Mouse (Mus musculus) intestine, postnatal 0 days (tissue): ENCODE measurements around the gene Gm10663. TPM values are rescaled to one million over a fixed set of nuclear protein-coding genes. Genes with fewer than 3 reads are reported as not detected.

Experiments used
- ATAC-seq: fragments of 200-750 bp; cut with Nextera tagmentation; 2 replicates; pipeline ENCODE4 v1.8.0; 2017; ENCODE audit warnings: mild to moderate bottlenecking, moderate TSS enrichment, moderate library complexity
- H3K27ac ChIP-seq: fragments of 300-500 bp; sonication (generic); 2 replicates; pipeline ENCODE4 v1.5.1; 2014; ENCODE audit warnings: mild to moderate bottlenecking, low read depth, low read length, moderate library complexity
- H3K27me3 ChIP-seq: fragments of 300-500 bp; sonication (generic); replicated peaks from 2 replicates; pipeline ENCODE4 v1.6.1; 2014; ENCODE audit warnings: low read length, mixed read lengths; ENCODE audit not compliant: control insufficient read depth, insufficient read depth
- H3K36me3 ChIP-seq: fragments of 300-500 bp; sonication (generic); 2 replicates; pipeline ENCODE4 v1.6.1; 2014; ENCODE audit warnings: mild to moderate bottlenecking, moderate library complexity; ENCODE audit not compliant: control insufficient read depth, insufficient read depth
- H3K4me1 ChIP-seq: fragments of 300-500 bp; sonication (generic); replicated peaks from 2 replicates; pipeline ENCODE4 v1.6.1; 2014; ENCODE audit warnings: antibody characterized with exemption, low read length, mixed read lengths; ENCODE audit not compliant: control insufficient read depth, insufficient read depth
- H3K4me2 ChIP-seq: fragments of 300-500 bp; sonication (generic); replicated peaks from 2 replicates; pipeline ENCODE4 v1.6.1; 2014; ENCODE audit warnings: low read depth, mild to moderate bottlenecking, moderate library complexity
- H3K4me3 ChIP-seq: fragments of 300-500 bp; sonication (generic); 2 replicates; pipeline ENCODE4 v1.5.1; 2014; ENCODE audit warnings: low read depth, low read length
- H3K9ac ChIP-seq: fragments of 300-500 bp; sonication (generic); 2 replicates; pipeline ENCODE4 v1.6.1; 2014; ENCODE audit warnings: mild to moderate bottlenecking, low read depth, low read length
- H3K9me3 ChIP-seq: fragments of 300-500 bp; sonication (generic); 2 replicates; pipeline ENCODE4 v1.6.1; 2016; ENCODE audit warnings: mixed run types; ENCODE audit not compliant: control insufficient read depth
- CTCF ChIP-seq: sonication (generic); IDR thresholded peaks from 2 replicates; pipeline ENCODE4 v1.5.1; 2016; ENCODE audit warnings: low read depth, mild to moderate bottlenecking, control low read depth, antibody characterized with exemption, moderate library complexity
- WGBS: fragments of 180-500 bp; shearing (Covaris S2); extraction: QIAGEN DNeasy Blood & Tissue Kit; methylation state at CpG from one replicate; pipeline ENCODE4 v1.1.7; 2014; 5-methylcytosine and 5-hydroxymethylcytosine counted together
- polyA plus RNA-seq: library from polyadenylated mRNA; unstranded; fragments of >200 nt; fragmentation: Nextera tagmentation; extraction: Ambion mirVana; gene quantifications from 2 replicates; pipeline ENCODE4 v1.2.1, GENCODE M21; 2015

The Gm10663 gene
- polyA plus RNA-seq: not detected in 2 replicates

DNA sequence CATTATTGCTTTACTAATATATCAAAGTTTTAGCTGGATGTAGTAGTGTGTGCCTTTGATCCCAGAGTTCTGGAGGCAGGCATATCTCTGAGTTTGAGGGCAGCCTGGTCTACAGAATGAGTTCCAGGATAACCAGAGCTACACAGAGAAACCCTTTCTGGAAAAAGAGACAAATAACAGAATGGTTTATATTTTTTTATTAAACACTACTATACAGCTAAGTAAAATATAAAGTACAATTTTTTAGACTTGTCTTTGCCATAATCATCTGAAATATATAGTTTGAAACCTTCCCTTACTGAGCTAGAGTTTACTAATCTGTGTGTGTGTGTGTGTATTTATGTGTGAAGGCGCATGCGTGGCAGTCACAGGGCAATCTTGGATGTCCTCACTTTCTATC lies at the start of gene Gm10663:
Gm10663 (plus strand) TSS at position 301 of the 400 bp plus-strand sequence.
- H3K4me2 ChIP-seq: no peak within 1 kb of the TSS
- H3K4me1 ChIP-seq: no peaks in the 10 kb centered on the region
- no peaks in the 10 kb centered on the region for H3K36me3 ChIP-seq
- H3K27ac ChIP-seq: no peak within 1 kb of the TSS
- no peak within 1 kb of the TSS for H3K4me3 ChIP-seq
- no peaks in the 10 kb centered on the region for H3K27me3 ChIP-seq
- no peak for TF ChIP-seq CTCF
- no peak for ATAC-seq
- no peak within 1 kb of the TSS for H3K9ac ChIP-seq
- H3K9me3 ChIP-seq: no peaks in the 10 kb centered on the region
- 89% methylated on average over 2 of the region's 2 CpGs for WGBS

DNA sequence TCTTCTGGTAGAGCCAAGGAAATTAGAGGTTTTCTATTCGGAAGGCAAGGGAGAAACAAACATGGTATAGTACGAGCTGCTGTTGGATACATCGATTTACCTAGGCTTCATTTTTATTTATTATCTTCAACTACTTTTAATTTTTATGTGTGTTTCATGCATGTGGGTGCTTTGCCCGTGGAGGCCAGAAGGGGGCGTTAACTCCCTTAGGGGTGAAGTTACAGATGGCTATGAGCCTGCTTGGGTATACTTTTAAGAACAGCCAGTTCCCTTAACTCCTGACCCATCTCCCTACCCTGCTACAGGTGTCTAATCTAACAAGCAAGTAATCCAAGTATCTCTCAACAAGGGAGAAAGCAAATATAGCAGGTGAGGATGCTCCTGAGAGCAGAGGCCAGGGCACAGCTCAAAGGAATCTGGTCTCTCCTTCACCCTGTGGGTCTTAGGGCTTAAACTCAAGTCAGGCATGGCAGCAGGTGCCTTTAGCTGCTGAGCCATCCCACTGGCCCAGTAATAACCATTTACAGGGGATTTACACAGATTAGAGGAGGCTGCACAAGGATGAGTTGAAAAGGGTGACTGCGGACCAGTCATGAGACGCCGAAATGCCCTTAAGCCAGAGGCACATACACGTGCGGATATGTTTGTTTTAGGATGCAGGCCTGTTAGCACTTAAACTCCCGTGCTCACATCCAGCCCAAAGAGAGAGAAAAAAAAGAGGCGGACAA lies 45.7 kb upstream of the Gm10663 start:
- H3K4me1 ChIP-seq: no peaks in the 10 kb centered on the region
- 75% methylated on average over 12 of the region's 12 CpGs for WGBS
- no peaks in the 10 kb centered on the region for H3K9me3 ChIP-seq
- H3K4me2 ChIP-seq: no peak overlapping the region
- no peaks in the 10 kb centered on the region for H3K36me3 ChIP-seq
- no peak overlapping the region for H3K9ac ChIP-seq
- no peaks in the 10 kb centered on the region for H3K27me3 ChIP-seq
- no peak overlapping the region for H3K4me3 ChIP-seq
- H3K27ac ChIP-seq: no peak overlapping the region
- no peak for ATAC-seq
- no peak for TF ChIP-seq CTCF

DNA sequence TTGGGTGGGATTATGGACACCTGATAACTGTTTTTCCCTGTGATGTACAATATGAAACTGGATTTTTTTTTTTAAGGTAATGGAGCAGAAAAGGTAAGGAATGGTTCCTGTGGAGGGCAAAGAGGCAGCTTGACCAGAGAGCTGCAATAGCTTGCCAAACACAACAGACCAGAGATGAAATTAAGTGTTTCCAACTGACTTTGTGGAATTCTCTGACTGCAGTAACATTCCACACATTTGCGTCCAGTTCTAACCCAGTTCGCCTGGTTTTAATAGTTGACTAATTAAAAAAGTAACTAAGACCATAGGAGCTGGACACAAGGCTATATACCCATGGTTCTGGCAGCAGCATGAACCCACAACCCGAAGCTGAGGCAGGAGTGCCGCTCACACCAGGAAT lies 45.1 kb upstream of the Gm10663 start:
- Histone ChIP-seq H3K4me1 (no peaks in the 10 kb centered on the region), H3K36me3 (no peaks in the 10 kb centered on the region), H3K4me3 (no peak overlapping the region), H3K9ac (no peak overlapping the region), H3K27me3 (no peaks in the 10 kb centered on the region), H3K9me3 (no peaks in the 10 kb centered on the region), H3K4me2 (no peak overlapping the region), H3K27ac (no peak overlapping the region)
- no peak for ATAC-seq
- TF ChIP-seq CTCF: no peak
- 74% methylated on average over 4 of the region's 4 CpGs for WGBS

DNA sequence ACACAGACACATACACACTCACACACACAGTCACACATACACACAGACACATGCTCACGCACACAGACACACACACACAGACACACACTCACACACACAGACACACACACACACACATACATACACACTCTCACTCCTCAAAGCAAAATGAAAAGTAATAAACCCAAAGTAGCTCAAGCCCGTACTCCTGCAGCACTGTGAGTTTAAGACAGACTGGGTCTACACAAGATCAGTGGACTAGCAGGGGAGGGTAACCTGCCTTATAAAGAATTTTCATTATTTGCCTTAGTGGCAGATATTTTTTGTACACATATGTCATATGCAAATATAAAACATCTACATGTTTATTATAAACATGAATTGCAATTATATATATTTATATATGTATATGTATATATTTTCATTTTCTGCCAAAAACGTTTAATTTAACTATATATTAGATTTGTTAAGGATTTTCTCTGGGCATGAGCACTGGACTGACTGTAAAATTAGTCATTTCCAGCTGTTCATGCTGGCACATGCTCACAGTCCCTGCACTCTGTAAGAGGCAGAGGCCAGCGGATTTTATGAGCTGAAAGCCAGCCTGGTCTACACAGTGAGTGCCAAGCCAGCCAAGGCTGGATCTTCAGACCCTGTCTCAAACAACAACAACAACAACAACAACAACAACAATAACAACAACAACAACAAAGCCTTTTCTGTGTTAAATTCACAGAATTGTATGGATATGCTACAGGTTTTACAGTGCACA lies 43.9 kb upstream of the Gm10663 start:
- Histone ChIP-seq H3K9me3 (no peaks in the 10 kb centered on the region), H3K4me3 (no peak overlapping the region), H3K9ac (no peak overlapping the region), H3K4me1 (no peaks in the 10 kb centered on the region), H3K36me3 (no peaks in the 10 kb centered on the region), H3K27me3 (no peaks in the 10 kb centered on the region), H3K4me2 (no peak overlapping the region), H3K27ac (no peak overlapping the region)
- no peak for TF ChIP-seq CTCF
- ATAC-seq: no peak
- WGBS: 65% methylated on average over 4 of the region's 4 CpGs

DNA sequence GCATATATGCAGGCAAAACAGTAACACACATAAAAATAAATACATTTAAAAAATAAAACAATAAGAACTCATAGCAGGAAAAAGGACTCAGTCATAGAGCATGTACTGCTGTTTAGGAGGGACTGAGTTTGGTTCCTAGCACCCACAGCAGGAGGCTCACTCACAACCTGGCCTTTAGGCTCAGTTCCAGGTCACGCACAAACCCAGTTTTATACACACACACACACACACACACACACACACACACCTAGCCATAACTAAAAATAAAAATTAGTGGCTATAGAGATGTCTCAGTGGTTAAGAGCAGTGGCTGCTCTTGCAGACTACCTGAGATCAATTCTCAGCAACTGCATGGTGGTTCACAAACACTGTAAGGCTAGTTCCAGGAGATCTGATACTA lies 42.7 kb upstream of the Gm10663 start:
- WGBS: 84% methylated on average over 1 of the region's 1 CpGs
- TF ChIP-seq CTCF: no peak
- no peak overlapping the region for H3K9ac ChIP-seq
- no peak for ATAC-seq
- H3K4me2 ChIP-seq: no peak overlapping the region
- H3K36me3 ChIP-seq: no peaks in the 10 kb centered on the region
- no peaks in the 10 kb centered on the region for H3K27me3 ChIP-seq
- H3K27ac ChIP-seq: no peak overlapping the region
- H3K4me3 ChIP-seq: no peak overlapping the region
- H3K4me1 ChIP-seq: no peaks in the 10 kb centered on the region
- no peaks in the 10 kb centered on the region for H3K9me3 ChIP-seq

DNA sequence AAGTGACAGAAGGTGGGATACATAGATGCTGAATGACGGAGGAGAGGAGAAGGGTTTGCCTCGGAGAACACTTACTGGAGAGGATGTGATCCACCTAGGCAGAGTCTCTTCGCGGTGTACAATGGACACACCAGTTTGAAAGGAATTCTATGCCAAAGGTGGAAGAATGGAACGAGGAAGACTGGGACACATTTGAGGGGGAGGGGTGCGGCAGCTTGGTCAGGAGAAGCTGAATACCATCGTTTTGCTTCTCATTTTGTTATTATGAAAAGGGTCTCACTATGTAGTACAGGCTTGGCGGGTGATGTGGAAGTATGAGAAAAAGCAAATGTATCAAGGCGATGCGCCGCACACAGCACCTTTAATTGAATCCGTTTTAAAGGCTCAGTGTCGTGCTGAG lies 41.8 kb upstream of the Gm10663 start:
- no peak overlapping the region for H3K27ac ChIP-seq
- no peak for TF ChIP-seq CTCF
- H3K36me3 ChIP-seq: no peaks in the 10 kb centered on the region
- H3K27me3 ChIP-seq: no peaks in the 10 kb centered on the region
- no peaks in the 10 kb centered on the region for H3K9me3 ChIP-seq
- no peak overlapping the region for H3K4me3 ChIP-seq
- no peak overlapping the region for H3K4me2 ChIP-seq
- no peaks in the 10 kb centered on the region for H3K4me1 ChIP-seq
- H3K9ac ChIP-seq: no peak overlapping the region
- ATAC-seq: no peak
- WGBS: 76% methylated on average over 13 of the region's 13 CpGs
